Mouse (Mus musculus) megakaryocyte, embryonic 14.5 days (primary cell): ENCODE measurements at regions not wholly inside any gene's neighbourhood (a gene's known extent, or its start where the extent isn't known, plus 50 kb on each side); places are given as distances from the start of the nearest gene placed in this dataset.

Experiments used
- FLI1 ChIP-seq: IDR thresholded peaks from 2 replicates; pipeline ENCODE4 v1.6.1; 2012; ENCODE audit warnings: low read length, inconsistent platforms, mixed read lengths
- GATA1 ChIP-seq: IDR thresholded peaks from 3 replicates; pipeline ENCODE4 v1.6.1; 2012; ENCODE audit warnings: mixed read lengths, low read length, inconsistent platforms, borderline replicate concordance

DNA sequence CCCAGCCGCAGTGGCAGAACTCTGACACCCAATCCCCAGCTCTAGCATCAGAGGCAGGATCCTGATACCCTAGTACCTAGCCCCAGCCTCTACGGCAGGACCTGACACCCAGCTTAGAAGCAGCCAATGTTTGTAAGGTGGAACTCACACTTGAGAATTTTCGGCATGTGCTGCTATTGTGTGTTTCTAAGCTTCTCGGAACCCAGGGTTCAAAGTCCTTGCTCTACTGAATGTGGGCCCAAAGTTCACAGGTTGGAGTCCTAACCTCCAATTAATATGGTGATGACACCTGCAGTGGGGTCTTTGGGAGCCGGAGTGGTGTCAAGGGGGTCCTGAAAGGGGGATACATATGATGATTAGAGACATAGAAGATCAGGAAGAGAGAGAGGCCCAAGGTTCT lies 158.2 kb downstream of the Mn1 start:
- TF ChIP-seq FLI1: no peak
- TF ChIP-seq GATA1: no peak
